Mouse (Mus musculus) heart, postnatal 4 days (tissue): ENCODE measurements around the gene Clec16a. TPM values are rescaled to one million over a fixed set of nuclear protein-coding genes. Genes with fewer than 3 reads are reported as not detected.

ENCODE experiments used
- DNase-seq: peaks from one replicate; pipeline ENCODE4 v3.0.0; 2021
- total RNA-seq, 2 experiments: library from RNA; stranded (reverse); gene quantifications; 2 replicates each; pipeline ENCODE4 v1.2.3; 2021

The Clec16a gene
- total RNA-seq, 2 experiments from 2014 or later: 40.5 to 42.2 TPM

GRCm38 (mm10) chr16:10586546-10586945, 41.4 kb downstream of the Clec16a start:
- DNase-seq: peak; percentile 15

GRCm38 (mm10) chr16:10599888-10600740, 55.0 kb downstream of the Clec16a start:
- DNase-seq: no peak

- no peak for DNase-seq
These were observed 62.7 kb downstream of the Clec16a start for GRCm38 (mm10) chr16:10607802-10608201.

- DNase-seq: no peak
These were observed 64.8 kb downstream of the Clec16a start for GRCm38 (mm10) chr16:10609921-10610320.

- DNase-seq: no peak
These were observed 65.7 kb downstream of the Clec16a start for GRCm38 (mm10) chr16:10610801-10611200.

GRCm38 (mm10) chr16:10611306-10611705, 66.2 kb downstream of the Clec16a start:
- no peak for DNase-seq

- no peak for DNase-seq
These were observed 68.9 kb downstream of the Clec16a start for GRCm38 (mm10) chr16:10613996-10614395.

GRCm38 (mm10) chr16:10620961-10621614, 75.9 kb downstream of the Clec16a start:
- DNase-seq: no peak

GRCm38 (mm10) chr16:10621710-10622109, 76.6 kb downstream of the Clec16a start:
- DNase-seq: no peak

GRCm38 (mm10) chr16:10626116-10626515, 81.0 kb downstream of the Clec16a start:
- no peak for DNase-seq

- no peak for DNase-seq
These were observed 82.1 kb downstream of the Clec16a start for GRCm38 (mm10) chr16:10627136-10627668.

GRCm38 (mm10) chr16:10628030-10628555, 83.0 kb downstream of the Clec16a start:
- no peak for DNase-seq

GRCm38 (mm10) chr16:10628960-10629359, 83.8 kb downstream of the Clec16a start:
- DNase-seq: peak; percentile 72

GRCm38 (mm10) chr16:10629361-10629760, 84.2 kb downstream of the Clec16a start:
- DNase-seq: no peak

- no peak for DNase-seq
These were observed 89.8 kb downstream of the Clec16a start for GRCm38 (mm10) chr16:10634940-10635339.

GRCm38 (mm10) chr16:10637898-10638297, 92.8 kb downstream of the Clec16a start:
- no peak for DNase-seq

GRCm38 (mm10) chr16:10639111-10639889, 94.2 kb downstream of the Clec16a start:
- DNase-seq: peak; percentile 26

GRCm38 (mm10) chr16:10640041-10640440, 94.9 kb downstream of the Clec16a start:
- DNase-seq: peak; percentile 86

GRCm38 (mm10) chr16:10641146-10641545, 96.0 kb downstream of the Clec16a start:
- no peak for DNase-seq

- peak; percentile 55 for DNase-seq
These were observed 97.9 kb downstream of the Clec16a start for GRCm38 (mm10) chr16:10642857-10643633.

- no peak for DNase-seq
These were observed 99.1 kb downstream of the Clec16a start for GRCm38 (mm10) chr16:10644238-10644637.

- no peak for DNase-seq
These were observed 99.6 kb downstream of the Clec16a start for GRCm38 (mm10) chr16:10644731-10645130.
